Mouse (Mus musculus): Measurements from ENCODE around the gene Rab20.

- no peak for TF ChIP-seq CTCF (IDR thresholded peaks at IDR 0.05; ENCODE audit: extremely low read depth, insufficient read depth, low read length)
- no peak for TF ChIP-seq POLR2A (IDR thresholded peaks at IDR 0.05; ENCODE audit: extremely low read depth, insufficient read depth, low read length)
Measured at GRCm38 (mm10) chr8:11510971-11511370, 32.5 kb upstream of the Rab20 start.
